Mouse (Mus musculus): Measurements from ENCODE around the gene Mgst1. TPM values are rescaled to one million over a fixed set of nuclear protein-coding genes. Genes with fewer than 3 reads are reported as not detected.
A peak's percentile ranks its signal among the peaks of the same experiment; 100 is the strongest.

Mgst1 gene
- polyA plus RNA-seq, 1 experiment from 2014 or later, result 404 TPM

GRCm38 (mm10) chr6:138141111-138141592 is 1.0 kb downstream of the Mgst1 start:
- WGBS (ENCODE audit: insufficient replicate concordance), result 45% methylated on average over 4 of the region's 4 CpGs
- H3K36me3 ChIP-seq (replicated peaks), result no peaks in the 10 kb centered on the region
- H3K27ac ChIP-seq (replicated peaks), result peak overlapping the region; percentile 76
- H3K4me3 ChIP-seq (replicated peaks), result peak overlapping the region; percentile 55
- no peaks in the 10 kb centered on the region; the same call in 1 of the 2 replicates for H3K4me1 ChIP-seq (replicated peaks)
- H3K9ac ChIP-seq, result no peak overlapping the region
- no peaks in the 10 kb centered on the region for H3K27me3 ChIP-seq
- peak overlapping the region; percentile 52 for H3K4me2 ChIP-seq
- ATAC-seq (ENCODE audit: insufficient read depth), result peak; percentile 58
- H3K9me3 ChIP-seq (replicated peaks), result no peaks in the 10 kb centered on the region

GRCm38 (mm10) chr6:138142604-138143003 is 2.5 kb downstream of the Mgst1 start:
- Histone ChIP-seq H3K9me3 (replicated peaks) (no peaks in the 10 kb centered on the region), H3K4me2 (peak overlapping the region; percentile 52)

DNA sequence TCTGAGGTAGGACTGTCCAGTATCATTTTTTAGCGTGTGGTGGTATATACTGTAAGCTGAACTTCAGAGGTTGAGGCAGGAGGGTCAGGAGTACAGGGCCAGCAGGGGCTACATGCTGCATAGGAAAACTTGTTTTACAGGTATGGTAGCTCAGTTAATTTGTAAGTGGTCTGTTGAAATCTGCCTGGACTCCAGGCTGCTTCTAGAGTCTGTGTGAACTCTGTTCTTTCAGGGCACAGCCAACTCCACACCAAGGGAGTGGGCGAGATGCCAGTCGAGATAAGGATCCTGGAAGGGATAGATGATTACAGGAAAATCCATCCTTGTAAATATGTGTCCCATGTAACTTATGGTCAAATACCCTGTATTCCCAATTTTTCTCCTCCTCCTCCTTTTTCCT is 3.3 kb downstream of the Mgst1 start:
- Histone ChIP-seq H3K27me3 (no peaks in the 10 kb centered on the region), H3K4me1 (replicated peaks) (no peaks in the 10 kb centered on the region; the same call in 1 of the 2 replicates), H3K36me3 (replicated peaks) (peaks cover 3% of the 10 kb centered on the region; the same call in 1 of the 2 replicates), H3K9ac (no peak overlapping the region), H3K9me3 (replicated peaks) (no peaks in the 10 kb centered on the region), H3K27ac (replicated peaks) (peak overlapping the region; percentile 33; the same call in 1 of the 2 replicates), H3K4me2 (peak overlapping the region; percentile 52), H3K4me3 (replicated peaks) (peak overlapping the region; percentile 55)
- ATAC-seq (ENCODE audit: insufficient read depth), result peak; percentile 11; the same call in 1 of the 2 replicates
- 63% methylated on average over 3 of the region's 3 CpGs for WGBS (ENCODE audit: insufficient replicate concordance)

More at GRCm38 (mm10) chr6:138142604-138143003, 2.5 kb downstream of the Mgst1 start:
- no peaks in the 10 kb centered on the region for H3K27me3 ChIP-seq
- H3K4me3 ChIP-seq (replicated peaks), result peak overlapping the region; percentile 55
- no peak overlapping the region; the same call in 1 of the 2 replicates for H3K27ac ChIP-seq (replicated peaks)
- WGBS (ENCODE audit: insufficient replicate concordance), result 67% methylated on average over 7 of the region's 7 CpGs
- H3K4me1 ChIP-seq (replicated peaks), result no peaks in the 10 kb centered on the region; the same call in 1 of the 2 replicates
- H3K9ac ChIP-seq, result no peak overlapping the region
- no peak for ATAC-seq (ENCODE audit: insufficient read depth)
- 0 out of 2 replicates have a peak, but pooled peaks cover 3% of the 10 kb centered on the region for H3K36me3 ChIP-seq (replicated peaks)

DNA sequence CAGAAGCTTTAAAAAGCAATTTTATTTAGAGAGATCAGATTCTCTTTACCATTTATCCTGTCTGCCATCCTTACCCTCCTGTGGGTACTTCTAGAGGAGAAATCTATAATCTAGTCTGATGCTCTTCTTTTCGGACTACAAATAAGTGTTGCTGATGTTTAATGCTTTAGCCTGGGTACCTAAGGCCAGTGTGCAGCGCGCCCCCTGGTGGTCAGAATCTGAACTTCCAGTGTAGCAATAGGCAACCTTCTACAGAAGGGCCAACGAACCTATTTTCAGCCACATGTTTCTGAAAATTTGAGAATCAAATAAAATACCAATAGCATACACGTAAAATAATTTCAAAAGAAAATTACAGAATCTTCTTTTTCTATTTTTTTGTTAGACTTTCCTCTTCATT is 13.0 kb downstream of the Mgst1 start:
- Histone ChIP-seq H3K9me3 (replicated peaks) (no peaks in the 10 kb centered on the region), H3K4me2 (no peak overlapping the region), H3K36me3 (replicated peaks) (peaks cover 28% of the 10 kb centered on the region), H3K4me3 (replicated peaks) (no peak overlapping the region), H3K27me3 (no peaks in the 10 kb centered on the region), H3K9ac (no peak overlapping the region), H3K27ac (replicated peaks) (no peak overlapping the region), H3K4me1 (replicated peaks) (no peaks in the 10 kb centered on the region)
- 17% methylated on average over 5 of the region's 5 CpGs for WGBS (ENCODE audit: insufficient replicate concordance)
- no peak for ATAC-seq (ENCODE audit: insufficient read depth)

- no peak overlapping the region for H3K4me3 ChIP-seq (replicated peaks)
- no peak for ATAC-seq (ENCODE audit: insufficient read depth)
- 58% methylated on average over 7 of the region's 7 CpGs for WGBS (ENCODE audit: insufficient replicate concordance)
- H3K27ac ChIP-seq (replicated peaks), result no peak overlapping the region
- H3K36me3 ChIP-seq (replicated peaks), result no peaks in the 10 kb centered on the region
- H3K9ac ChIP-seq, result no peak overlapping the region
- no peaks in the 10 kb centered on the region for H3K4me1 ChIP-seq (replicated peaks)
- no peaks in the 10 kb centered on the region for H3K27me3 ChIP-seq
- H3K4me2 ChIP-seq, result no peak overlapping the region
- no peaks in the 10 kb centered on the region for H3K9me3 ChIP-seq (replicated peaks)
Observed at GRCm38 (mm10) chr6:138163920-138164319, 23.8 kb downstream of the Mgst1 start.

DNA sequence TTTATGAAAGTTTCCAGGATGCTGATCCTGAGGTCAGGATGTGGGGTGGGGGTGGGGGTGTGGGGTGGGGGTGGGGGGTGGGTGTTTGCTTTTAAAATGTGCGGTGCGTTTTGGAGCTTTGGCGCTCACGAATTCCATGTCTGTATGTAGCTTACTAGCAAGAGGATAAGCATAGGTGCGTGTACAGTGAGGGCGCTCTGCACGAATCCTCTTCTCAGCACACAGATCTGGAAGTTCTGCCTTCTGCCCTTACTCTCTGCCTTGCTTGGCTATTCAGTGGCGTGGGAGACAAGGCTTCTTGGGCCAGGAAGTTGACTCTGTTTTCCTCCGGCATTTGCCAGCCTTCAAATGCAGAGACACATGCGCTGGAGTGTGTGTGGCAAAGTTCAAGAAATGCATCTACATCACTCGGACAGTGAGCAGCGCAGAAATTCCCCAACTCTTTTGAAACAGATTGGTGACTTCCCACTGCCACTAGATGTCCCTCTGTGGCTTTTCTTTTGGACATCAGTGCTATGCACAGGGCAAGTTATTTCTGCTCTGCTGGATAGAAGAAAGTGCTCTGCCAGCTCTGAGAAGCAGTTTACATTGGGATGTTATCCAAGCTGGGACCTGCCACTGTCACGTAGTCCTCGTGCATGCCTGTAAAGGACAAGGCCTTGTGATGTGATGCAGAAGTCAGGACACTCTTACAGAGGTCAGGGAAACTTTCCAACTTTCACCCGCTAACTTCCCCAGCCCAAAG is 31.5 kb downstream of the Mgst1 start:
- Histone ChIP-seq H3K27me3 (no peaks in the 10 kb centered on the region), H3K9ac (no peak overlapping the region), H3K36me3 (replicated peaks) (no peaks in the 10 kb centered on the region), H3K27ac (replicated peaks) (no peak overlapping the region), H3K4me2 (no peak overlapping the region), H3K4me3 (replicated peaks) (no peak overlapping the region), H3K9me3 (replicated peaks) (no peaks in the 10 kb centered on the region), H3K4me1 (replicated peaks) (no peaks in the 10 kb centered on the region)
- 53% methylated on average over 15 of the region's 15 CpGs for WGBS (ENCODE audit: insufficient replicate concordance)
- peak; percentile 18; the same call in 1 of the 2 replicates for ATAC-seq (ENCODE audit: insufficient read depth)

Other genes with a start within 250 kb of the Mgst1 start
- not detected in 2 replicates for gene Slc15a5, start 60.4 kb upstream of the Mgst1 start, polyA plus RNA-seq (2015; fragmentation: Nextera tagmentation; extraction: Ambion mirVana)

All from liver, embryonic 15.5 days (tissue).